Mouse (Mus musculus) forelimb bud, embryonic 11.5 days (tissue): ENCODE measurements at regions not wholly inside any gene's neighbourhood (a gene's known extent, or its start where the extent isn't known, plus 50 kb on each side); places are given as distances from the start of the nearest gene placed in this dataset.
"Not testable (repeated sequence)": the region's sequence is repeated elsewhere in the genome, so short reads cannot be mapped to it uniquely, and the experiment has no call there.

Experiments
- DNase-seq: peaks from one replicate; pipeline ENCODE4 v3.0.0-alpha.2; 2012; ENCODE audit warnings: low read depth, low spot score

DNA sequence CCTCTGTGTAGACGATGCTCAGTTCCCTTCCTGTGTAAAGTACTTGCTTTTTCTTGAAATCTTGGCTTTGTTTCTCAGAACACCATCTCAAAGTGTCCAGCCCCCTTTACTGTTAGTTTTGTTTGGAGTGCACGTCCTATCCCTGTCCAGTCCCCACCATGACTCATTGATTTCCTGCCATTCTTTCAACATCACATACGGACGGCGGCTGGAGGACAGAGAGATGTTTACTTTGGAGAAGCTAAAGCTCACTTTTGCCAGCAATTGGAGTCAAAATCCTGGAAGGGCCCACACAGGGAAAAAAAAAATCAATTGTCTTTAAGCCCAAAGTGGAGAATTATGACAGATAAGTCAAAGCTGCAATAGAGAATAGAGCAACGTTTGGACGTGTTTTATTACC lies 51.8 kb downstream of the Gm5426 start:
- DNase-seq: no peak

DNA sequence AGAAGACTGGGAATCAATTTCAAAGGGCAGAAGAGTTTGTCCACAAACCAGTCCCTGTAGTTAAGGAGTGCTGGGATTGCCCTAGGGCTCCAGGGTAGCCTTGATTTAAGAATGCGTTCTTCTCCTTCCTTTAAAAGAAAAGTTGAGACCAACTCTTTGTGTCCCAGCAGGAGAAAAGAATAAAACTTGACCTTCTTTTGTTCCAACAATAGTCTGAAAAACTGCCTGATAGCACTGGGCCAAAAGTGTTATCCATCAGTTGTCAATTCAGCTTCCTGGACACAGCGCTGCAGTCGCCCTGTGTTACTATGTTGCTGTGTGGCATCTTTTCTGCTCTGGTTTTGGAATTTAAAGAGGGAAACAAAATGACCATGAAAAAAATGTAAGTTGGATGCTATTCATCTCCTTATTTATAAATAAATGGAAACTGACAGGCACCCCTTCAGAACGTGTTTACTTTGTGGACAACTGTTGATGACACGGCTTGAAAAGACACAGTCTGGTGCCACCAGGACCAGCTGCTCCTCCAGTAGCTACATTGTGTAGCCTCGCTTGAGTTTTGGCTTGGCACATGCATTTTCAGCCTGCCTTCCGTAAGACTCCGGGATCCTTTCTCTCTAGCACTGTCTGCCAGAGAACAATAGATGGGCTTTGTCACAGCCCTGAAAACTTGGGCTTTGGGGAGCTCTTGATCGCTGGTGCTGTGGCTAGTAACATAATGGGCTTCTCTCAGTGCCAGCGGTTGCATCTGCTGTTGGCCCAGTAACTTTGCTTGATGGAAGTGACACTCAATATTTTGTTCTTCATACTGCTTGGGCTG lies 54.0 kb downstream of the Gm5426 start:
- no peak for DNase-seq

DNA sequence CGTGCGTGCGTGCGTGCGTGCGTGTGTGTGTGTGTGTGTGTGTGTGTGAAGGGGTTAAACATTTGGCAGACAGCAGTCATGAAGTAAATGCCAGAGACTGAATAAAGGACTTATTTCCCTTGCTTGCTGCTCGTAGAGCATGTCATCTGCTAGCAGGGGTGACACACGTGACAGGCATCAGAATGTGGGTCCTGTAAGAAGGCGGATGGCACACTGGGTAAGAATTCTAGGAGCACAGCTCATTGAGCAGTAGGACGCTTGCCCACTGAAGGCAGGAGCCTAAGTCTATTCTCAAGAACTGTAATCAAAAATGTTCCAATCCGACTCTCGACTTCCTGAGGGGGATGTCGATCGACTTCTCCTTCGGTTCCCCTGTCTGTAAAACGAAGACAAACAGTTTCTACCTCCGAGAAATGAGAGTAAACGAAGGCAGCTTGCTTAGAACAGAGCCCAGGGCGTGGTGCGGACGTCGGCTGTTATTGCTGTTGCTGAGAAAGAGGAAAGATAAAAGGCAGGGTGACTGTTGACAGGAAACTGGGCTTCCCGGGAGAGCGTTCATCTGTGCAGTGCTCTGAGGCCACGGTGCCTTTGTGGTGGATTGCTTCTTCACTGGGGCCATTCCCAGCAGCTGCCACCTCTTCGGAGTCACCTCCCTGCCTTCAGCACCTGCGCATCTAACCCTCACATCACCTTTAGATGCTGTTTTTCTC lies 64.7 kb downstream of the Gm5426 start:
- DNase-seq: no peak

DNA sequence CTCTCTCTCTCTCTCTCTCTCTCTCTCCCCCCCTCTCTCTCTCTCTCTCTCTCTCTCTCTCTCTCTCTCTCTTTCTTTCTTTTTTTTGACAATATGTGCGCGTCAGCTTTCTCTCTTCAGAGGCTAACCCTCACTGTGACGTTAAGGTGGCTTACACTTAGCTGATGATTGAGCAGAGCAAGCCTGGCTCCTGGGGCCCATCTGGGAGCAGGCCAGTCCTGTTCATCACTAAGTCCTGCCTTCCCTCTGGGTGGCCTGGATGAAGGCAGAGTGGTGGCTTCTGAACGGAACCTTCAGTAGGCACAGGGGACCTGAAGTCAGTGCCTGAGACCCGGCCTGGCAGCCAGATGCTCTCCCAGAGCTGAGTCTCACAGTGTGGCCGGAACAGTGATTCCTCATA lies 65.5 kb downstream of the Gm5426 start:
- peak; percentile 16 for DNase-seq

DNA sequence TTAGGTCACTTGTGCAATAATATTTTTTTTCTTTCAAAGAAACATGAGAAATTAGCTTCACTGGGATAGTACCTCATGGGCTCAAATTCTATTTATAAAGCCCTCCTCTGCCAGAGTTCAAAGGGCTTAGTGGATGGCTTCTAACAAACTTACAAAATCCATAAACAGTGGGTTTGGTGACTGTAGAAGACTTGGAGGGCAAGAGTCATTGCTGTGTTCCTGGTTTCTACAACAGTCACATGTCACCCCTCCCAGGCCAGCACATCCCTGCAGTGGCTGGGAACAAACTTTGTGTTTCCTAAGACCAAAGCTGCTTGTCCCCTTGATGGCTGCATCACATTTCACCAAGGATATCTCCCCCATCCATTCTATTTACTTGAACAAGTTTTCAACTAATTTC lies 66.5 kb downstream of the Gm5426 start:
- no peak for DNase-seq

DNA sequence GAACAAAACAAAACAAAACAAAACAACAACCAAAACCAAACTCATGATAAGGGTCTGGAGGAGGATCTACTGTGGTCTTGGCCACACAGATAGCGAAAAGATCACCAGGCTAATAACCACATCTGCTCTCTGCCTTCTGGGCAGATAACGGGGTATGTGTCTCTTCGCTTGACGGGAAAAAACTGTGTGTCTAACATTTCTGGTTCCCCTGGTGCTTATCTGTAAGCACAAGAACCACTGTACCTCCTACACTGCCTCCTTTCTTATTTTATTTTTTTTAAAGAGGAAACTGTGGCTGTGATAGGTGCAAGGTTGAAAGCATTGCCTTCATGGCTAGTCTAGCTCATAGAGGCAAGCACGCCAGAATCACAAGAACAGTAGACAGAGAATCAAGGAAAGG lies 67.8 kb downstream of the Gm5426 start:
- no peak for DNase-seq

DNA sequence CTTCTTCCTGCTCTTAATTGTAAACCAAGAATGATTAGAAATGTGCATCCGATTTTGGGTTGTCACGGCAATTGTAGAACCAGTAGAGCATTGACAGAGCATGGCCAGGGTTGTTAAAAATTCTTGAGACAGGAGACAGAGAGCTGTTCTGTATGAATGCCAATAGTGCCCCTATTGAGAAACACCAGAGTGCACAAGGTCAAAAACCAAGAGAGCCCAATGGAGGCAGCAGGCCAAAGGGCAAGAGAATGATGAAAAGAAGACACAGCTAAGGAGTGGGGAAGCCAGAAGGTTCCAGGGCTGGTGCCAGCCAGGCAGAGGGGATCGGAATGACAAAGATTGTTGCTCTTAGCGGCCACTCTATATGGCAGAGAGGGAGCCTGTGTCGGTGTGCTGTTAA lies 72.8 kb downstream of the Gm5426 start:
- DNase-seq: no peak

DNA sequence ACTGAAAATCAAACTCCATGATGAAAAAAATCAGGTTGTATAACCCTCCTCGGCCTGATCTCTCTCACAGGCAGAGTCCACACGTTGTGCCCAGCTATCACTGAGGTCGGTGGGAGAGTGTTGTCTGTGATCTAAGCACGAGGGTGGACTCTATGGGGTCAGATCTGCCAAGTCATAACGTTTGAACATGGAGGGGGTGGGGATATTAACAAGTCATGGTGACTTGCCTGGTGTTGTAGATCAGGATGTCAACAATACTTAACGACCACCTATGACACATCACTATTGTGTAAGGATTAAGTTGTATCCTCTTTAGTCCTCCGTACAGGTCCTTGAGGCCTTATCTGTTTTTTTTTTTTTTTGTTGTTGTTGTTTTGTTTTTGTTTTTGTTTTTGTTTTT lies 74.8 kb downstream of the Gm5426 start:
- no peak for DNase-seq

DNA sequence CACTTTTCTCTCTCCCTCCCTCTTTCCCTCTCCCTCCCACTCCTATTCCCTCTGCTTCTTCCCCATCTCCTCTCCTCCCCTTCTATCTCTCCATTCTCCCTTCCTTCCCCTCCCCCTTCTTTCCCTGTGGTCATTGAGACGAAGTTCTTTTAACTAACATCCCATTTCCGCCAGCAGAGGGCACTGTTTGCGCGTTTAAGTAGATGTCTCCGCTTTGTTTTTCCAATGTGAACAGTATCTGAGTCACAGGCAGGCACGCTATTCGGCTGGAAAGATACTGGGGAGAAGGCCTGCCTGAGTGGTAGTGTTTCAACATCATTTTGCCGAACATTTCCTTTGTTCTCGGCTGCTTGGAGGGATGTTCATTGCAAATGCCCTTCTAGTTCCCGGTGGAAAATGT lies 77.5 kb downstream of the Gm5426 start:
- DNase-seq: peak; percentile 94

DNA sequence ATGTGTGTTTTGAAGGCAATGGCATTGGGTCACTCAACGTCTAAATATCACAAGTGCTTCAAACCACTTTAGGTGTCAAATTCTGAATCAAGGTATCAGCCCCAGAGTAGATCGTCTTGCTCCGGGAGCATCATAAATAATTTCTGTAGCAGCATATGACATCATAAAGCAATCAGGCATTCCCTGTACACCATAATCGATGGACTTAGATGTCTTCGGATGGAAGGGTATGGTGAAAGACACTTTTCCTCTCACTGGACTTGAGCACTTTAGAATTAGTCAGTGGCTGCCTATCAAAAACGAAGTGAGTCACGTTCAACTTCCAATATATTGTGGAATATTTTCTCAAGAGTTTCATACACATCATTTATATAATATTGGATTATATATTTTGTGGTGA lies 77.9 kb downstream of the Gm5426 start:
- no peak for DNase-seq

DNA sequence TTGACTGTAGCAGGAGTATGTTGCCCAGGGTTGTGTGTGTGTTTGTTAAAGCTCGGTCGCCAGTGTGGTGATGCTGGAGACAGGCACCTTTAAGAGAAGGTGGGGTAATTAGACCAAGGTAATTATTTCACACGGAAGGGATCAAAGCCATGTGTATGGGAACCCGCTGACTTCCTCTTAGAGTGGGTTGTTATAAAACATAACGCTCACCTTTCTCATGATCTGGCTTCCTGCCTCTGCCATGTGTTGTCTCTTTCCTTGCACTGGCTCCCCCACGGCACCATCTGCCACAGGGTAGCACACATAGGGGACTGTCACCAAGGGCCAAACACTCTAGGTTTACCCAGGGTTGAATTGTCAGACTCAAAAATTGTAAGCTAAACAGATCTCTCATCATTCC lies 78.5 kb downstream of the Gm5426 start:
- DNase-seq: no peak

DNA sequence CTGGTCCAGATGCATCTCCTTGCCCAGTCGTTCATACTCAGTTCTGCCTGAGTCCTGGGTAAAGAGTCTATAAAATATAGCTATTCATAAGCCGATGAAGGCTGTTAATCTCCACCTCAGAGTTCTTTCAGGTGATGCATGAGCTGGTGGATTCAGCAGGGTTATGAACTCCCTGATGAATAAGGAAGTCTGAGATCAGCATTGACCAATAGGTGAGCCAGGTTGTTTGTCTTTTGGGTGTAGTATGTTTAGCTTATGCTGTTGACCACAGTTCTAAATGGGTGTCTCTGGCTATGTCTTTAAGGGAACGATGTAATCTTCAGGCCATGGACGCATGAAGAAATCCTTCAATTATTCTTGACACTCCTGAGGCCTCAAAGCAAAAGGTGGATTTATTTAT lies 84.3 kb downstream of the Gm5426 start:
- no peak for DNase-seq

DNA sequence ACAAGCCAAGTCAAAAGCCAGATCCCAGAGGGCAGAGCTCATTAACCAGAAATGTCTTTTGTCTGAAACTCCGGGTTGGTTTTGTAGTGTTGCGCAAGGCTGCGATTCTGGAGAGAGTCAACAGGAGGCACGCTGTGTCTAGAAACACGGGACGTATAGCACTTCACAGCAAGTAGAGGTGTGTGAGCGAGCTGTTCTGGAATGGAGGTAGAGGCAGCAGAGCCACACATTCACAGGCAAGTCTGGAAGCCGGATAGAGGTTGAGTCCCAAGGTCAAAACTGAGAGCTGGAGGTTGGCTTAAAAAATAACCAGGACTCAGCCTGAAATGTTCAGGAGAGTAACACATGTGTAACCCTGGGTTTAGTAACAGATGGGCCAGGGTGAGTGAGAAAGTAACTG lies 94.0 kb downstream of the Gm5426 start:
- no peak for DNase-seq

DNA sequence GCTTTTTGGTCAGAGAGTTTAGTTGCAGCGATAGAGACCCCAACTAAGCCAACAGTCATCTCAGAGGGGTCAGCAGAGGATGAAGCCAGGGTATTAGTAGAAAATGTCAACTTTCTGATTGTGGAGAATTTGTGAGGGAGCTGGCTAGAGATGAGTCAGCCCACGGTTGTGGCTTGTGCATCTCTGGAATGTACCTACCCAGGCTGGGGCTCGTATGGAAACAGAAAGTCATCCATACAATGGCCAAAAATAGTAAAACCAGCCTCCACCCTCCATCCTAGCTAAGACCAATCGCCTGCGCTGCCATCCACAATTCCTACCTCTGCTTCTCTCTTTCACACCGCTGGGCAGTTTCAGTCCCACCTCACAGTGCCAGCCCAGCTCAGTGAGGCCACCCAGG lies 94.9 kb downstream of the Gm5426 start:
- no peak for DNase-seq

DNA sequence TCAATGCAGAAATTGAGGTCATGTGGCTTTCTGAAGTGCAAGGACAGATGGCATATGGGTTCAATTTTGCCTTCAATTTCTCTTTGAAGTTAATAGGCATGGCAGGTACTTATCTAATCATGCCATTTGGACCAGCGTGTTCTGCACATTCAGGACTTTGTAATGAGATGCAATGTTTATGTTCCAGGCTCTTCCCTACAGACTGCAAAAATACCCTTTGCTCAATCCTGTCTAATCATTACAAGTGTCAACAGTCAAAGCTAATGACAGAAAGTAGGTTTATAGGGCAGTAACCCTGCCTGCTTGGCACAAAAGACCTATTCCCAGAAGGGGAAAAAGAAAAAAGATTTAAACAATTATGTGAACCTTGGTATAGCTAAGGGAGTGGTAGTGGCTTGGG lies 96.5 kb downstream of the Gm5426 start:
- DNase-seq: peak; percentile 33

DNA sequence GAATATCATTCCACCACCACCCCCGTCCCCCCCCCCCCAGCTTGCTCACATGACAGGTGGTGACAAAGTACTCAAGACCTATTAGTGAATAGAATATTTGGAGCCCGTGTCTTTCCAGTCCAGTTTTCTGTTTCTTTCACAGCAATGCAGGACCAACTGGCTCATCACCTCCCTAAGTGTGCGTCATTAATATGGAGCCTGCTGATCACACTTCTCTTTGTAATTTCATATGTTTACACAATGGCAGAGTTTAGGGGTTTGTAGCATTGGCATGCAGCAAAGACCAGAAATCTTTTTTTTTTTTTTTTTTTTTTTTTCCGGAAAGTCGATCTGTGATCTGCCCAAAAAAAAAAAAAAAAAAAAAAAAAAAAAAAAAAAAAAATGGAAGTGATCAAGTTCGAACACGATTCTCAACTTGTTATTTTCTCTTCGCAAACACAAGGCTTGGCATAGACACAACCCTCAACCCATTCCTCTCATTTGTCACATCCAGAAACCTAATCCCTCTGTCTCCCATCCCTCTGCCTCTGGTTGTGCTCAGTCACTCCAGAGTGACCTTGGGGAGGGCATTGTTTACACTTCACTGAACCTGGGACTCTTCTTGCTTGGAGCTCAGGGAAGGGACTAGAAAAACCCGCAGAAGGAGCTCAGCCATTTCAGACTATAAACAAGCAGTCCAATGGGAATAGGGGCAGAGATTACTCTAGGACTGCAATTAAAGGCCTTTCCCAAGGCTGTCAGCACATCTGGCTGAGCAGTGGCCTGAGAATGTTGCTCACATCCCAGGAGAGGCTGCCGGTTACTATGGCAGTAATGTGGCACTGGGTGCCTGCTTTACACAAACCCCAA lies 98.4 kb downstream of the Gm5426 start:
- DNase-seq: peak; percentile 21

DNA sequence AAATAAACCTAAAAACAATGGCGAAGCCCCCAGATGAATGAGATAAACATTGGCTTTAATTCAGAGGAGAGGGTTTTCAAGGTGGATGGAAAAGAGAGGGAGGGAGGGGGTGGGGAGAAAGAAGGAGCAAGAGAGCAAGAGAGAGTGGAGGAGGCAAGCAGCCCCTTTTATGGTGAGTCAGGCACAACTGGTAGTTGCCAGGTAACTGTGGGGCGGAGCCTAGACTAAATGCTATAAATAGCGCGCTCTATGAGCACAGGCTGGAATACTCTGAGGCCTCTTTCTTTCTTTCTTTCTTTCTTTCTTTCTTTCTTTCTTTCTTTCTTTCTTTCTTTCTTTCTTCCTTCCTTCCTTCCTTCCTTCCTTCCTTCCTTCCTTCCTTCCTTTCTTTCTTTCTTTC lies 99.6 kb downstream of the Gm5426 start:
- DNase-seq: not testable (repeated sequence)

DNA sequence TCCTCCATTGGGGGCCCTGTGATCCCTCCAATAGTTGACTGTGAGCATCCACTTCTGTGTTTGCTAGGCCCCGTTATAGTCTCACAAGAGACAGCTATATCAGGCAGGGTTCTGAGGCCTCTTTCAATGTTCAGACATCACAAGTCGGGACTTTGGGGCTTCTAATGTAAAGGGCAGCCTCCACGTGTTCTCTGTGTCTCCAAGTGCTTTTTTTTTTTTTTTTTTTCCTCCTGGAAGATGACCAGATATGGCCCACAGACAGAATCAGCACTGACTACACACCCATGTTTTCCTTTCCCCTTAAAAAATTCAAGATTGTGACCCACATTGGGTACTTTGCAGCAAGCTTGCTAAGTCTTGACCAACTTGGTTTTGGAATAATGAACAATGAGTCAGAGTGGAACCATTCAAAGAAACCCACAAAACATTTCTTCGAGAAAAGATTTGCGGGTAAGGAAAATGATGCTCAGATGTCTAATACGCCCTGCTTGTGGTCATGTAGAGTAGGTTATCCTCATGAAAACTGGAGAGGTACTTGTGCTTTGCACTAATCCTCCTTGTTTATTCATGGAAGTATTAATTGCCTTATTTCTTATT lies 100.5 kb downstream of the Gm5426 start:
- DNase-seq: no peak

DNA sequence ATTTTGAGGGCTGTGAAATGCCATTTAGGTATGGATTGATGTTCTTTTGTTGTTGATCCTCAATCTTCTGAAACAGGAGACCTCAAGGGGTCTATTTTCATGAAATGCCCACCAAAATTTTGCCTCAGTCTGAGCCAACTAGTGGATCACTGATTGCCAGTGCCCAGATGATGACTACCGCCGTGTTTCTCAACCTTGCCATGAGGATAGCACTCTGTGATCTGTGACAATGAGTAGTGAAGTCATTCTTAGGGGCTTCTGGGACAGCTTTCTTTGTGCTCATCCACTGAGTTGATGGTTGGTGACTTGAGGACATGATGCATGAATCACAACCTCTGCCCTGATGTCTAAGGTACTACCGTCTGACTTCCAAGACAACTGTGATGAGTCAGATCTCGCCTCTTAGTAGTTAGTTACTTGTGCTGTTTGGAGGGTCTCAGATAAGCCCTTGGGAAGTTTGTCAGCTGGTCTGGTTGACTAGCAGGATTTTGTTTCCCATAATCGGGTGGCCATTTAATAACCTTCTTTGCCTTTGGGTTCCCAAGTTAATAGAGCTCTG lies 101.2 kb downstream of the Gm5426 start:
- DNase-seq: no peak

DNA sequence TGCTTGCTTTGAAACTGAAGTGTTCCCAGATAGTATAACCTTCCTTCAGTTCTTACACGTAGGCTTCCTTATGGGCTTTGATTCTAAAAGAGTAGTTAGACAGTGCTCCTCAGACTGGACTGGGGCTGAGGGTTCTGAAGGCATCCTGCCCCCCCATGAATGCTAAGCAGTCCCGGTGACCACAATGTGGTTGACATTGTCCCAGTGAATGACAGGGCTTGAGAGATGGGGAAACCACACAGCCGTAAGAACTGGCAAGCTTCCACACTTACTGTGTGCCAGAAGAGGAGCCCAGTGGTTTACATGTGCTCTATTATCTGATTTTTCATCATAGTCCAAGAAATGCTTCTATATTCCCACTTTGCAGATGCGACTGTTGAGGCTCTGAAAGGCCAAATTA lies 101.8 kb downstream of the Gm5426 start:
- DNase-seq: no peak

DNA sequence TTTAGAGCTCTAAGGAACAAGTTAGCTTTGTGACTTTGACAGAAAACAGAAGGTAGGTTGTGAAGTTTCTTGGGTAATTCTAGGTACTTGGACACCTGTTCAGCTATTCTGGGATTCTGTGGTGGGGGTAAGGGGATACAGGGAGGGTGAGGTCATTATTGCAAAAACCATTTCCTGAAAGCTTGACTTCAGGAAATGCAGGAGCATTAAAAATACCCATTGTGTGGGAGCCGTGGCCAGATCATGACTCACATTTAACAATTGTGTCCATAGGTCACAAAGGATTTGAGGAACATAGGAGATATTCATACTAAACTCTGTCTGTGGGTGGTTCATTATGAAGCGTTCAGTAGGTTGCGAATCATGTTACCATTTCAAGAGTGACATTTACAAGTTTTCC lies 102.4 kb downstream of the Gm5426 start:
- no peak for DNase-seq

DNA sequence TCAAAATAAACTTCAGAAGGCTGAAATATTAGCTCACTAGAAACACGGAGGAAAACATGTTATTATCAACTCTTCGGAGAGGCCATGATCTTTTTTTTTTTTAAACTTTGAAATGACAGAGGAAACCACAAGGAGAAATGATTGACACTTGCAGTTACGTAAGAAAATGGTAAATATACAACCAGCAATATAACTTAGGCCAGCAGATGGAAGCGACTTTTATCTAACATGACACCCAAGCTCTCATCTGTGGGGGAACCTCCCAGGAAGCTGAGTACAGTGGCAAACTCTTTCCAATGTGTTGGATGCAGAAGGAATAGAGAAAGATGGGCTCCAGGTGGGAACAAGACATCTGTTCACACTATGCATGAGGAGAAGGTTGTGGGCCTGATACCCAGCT lies 104.2 kb downstream of the Gm5426 start:
- no peak for DNase-seq
